Mouse (Mus musculus): ENCODE results near the gene Psen2. TPM values are rescaled to one million over a fixed set of nuclear protein-coding genes. Genes with fewer than 3 reads are reported as not detected.
A peak's percentile ranks its signal among the peaks of the same experiment; 100 is the strongest.

The Psen2 gene
- polyA plus RNA-seq, 1 experiment from 2014 or later, result 20.8 TPM

DNA sequence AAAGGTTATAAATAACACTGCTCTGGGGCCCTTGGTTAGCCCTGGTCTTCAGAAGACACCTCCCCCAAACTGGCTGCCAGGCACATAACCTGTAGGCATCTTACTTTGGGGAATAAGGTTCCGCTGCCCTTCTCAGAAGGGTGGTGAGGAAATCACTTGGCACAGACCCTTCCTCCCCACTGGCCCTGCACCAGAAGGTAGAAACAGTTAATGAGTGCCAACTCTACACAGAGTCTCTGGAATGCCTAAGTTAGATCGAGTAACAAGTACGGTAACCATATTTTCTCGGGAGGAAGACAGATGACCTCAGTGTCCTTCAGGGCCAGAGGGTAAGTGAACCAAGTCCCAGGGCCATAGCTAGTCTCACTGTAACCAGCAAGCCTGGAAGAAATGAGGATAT is 74.3 kb downstream of the Psen2 start:
- WGBS, result 46% methylated on average over 4 of the region's 4 CpGs
- H3K9ac ChIP-seq (ENCODE audit: low read depth, low read length), result no peak overlapping the region
- H3K36me3 ChIP-seq (ENCODE audit: insufficient read depth, low read length), result no peaks in the 10 kb centered on the region
- H3K4me1 ChIP-seq (replicated peaks; ENCODE audit: insufficient read depth, low read length), result no peaks in the 10 kb centered on the region
- no peaks in the 10 kb centered on the region for H3K9me3 ChIP-seq (replicated peaks; ENCODE audit: low read length)
- H3K4me3 ChIP-seq (replicated peaks; ENCODE audit: low read depth, low read length), result no peak overlapping the region
- no peak for TF ChIP-seq CTCF (IDR thresholded peaks at IDR 0.05; ENCODE audit: low read depth)
- no peak for ATAC-seq (replicated peaks; ENCODE audit: low FRiP score, low read depth)
- no peak for DNase-seq (ENCODE audit: low spot score)
- H3K27ac ChIP-seq, result no peak overlapping the region
- H3K27me3 ChIP-seq (ENCODE audit: insufficient read depth, low read length), result no peaks in the 10 kb centered on the region
- H3K4me2 ChIP-seq (ENCODE audit: low read length), result no peak overlapping the region

DNA sequence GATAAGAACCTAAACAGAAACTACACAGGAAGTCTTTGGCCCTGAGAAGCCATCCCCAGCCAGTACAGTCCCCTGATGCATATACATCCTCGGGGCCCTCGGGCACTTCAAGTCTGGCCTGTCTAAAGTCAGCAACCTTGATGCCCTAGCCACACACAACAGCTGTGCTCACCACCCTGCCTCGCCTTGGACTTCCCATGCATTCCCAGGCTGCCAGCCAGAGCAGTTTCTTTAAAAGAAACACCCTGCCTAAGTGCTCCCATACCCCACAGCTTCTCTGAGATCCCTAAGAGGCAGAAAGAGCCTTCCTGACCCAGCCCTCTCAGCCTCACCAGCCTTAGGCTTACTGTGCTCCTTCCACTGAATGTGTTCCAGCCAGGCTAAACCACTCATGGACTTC is 76.9 kb downstream of the Psen2 start:
- Histone ChIP-seq H3K27me3 (ENCODE audit: insufficient read depth, low read length) (no peaks in the 10 kb centered on the region), H3K27ac (no peak overlapping the region), H3K4me3 (replicated peaks; ENCODE audit: low read depth, low read length) (no peak overlapping the region), H3K9me3 (replicated peaks; ENCODE audit: low read length) (no peaks in the 10 kb centered on the region), H3K4me2 (ENCODE audit: low read length) (no peak overlapping the region), H3K36me3 (ENCODE audit: insufficient read depth, low read length) (no peaks in the 10 kb centered on the region), H3K4me1 (replicated peaks; ENCODE audit: insufficient read depth, low read length) (no peaks in the 10 kb centered on the region), H3K9ac (ENCODE audit: low read depth, low read length) (no peak overlapping the region)
- WGBS, result 82% methylated on average over 3 of the region's 3 CpGs
- DNase-seq (ENCODE audit: low spot score) (no peak), ATAC-seq (replicated peaks; ENCODE audit: low FRiP score, low read depth) (no peak)
- TF ChIP-seq CTCF (IDR thresholded peaks at IDR 0.05; ENCODE audit: low read depth), result no peak

DNA sequence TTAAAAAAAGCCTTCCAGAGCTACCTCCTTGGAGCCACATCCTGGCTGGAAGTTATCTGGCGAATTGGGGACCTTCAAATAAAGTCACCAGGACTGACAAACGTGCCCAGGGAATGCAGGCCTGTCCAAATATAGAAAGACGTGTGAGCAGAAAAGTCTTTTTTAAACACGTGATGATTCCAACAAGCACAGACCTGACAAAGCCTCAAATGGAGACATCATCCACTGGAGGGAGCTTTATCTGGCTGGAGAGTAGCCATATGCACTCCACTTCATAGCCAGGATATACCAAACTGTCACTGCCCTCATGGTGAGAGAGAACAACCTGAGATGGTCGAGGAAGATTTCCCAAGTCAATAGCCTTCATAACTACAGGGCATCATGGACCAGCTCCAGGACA is 77.4 kb downstream of the Psen2 start:
- H3K4me3 ChIP-seq (replicated peaks; ENCODE audit: low read depth, low read length), result no peak overlapping the region
- ATAC-seq (replicated peaks; ENCODE audit: low FRiP score, low read depth), result no peak
- no peak overlapping the region for H3K27ac ChIP-seq
- 70% methylated on average over 5 of the region's 5 CpGs for WGBS
- TF ChIP-seq CTCF (IDR thresholded peaks at IDR 0.05; ENCODE audit: low read depth), result peak; percentile 22; the same call in 1 of the 2 replicates
- no peaks in the 10 kb centered on the region for H3K27me3 ChIP-seq (ENCODE audit: insufficient read depth, low read length)
- no peak for DNase-seq (ENCODE audit: low spot score)
- no peaks in the 10 kb centered on the region for H3K9me3 ChIP-seq (replicated peaks; ENCODE audit: low read length)
- no peaks in the 10 kb centered on the region for H3K36me3 ChIP-seq (ENCODE audit: insufficient read depth, low read length)
- H3K4me2 ChIP-seq (ENCODE audit: low read length), result no peak overlapping the region
- no peak overlapping the region for H3K9ac ChIP-seq (ENCODE audit: low read depth, low read length)
- H3K4me1 ChIP-seq (replicated peaks; ENCODE audit: insufficient read depth, low read length), result no peaks in the 10 kb centered on the region

DNA sequence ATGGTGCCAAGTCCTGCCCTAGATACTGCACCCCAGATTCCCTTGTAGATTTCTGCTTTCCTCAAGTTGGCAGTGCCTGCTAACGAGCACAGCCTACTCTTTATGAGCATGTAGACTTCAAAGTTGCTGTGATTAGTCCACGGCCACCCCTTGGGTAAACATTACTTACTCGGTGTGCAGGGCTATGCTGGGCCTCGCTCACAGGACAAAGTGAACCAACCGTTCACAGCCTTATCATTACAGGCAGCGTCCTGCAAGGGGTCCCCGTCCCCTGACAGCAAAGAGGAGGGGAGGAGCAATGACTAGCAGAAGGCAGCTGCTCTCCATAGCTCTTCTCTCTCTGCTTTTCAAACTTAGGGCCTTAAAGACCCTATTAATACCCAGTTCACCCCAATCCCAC is 78.5 kb downstream of the Psen2 start:
- ATAC-seq (replicated peaks; ENCODE audit: low FRiP score, low read depth) (no peak), DNase-seq (ENCODE audit: low spot score) (no peak)
- no peak overlapping the region for H3K9ac ChIP-seq (ENCODE audit: low read depth, low read length)
- H3K4me3 ChIP-seq (replicated peaks; ENCODE audit: low read depth, low read length), result no peak overlapping the region
- no peaks in the 10 kb centered on the region for H3K36me3 ChIP-seq (ENCODE audit: insufficient read depth, low read length)
- 41% methylated on average over 7 of the region's 7 CpGs for WGBS
- H3K4me1 ChIP-seq (replicated peaks; ENCODE audit: insufficient read depth, low read length), result no peaks in the 10 kb centered on the region
- TF ChIP-seq CTCF (IDR thresholded peaks at IDR 0.05; ENCODE audit: low read depth), result no peak
- H3K9me3 ChIP-seq (replicated peaks; ENCODE audit: low read length), result no peaks in the 10 kb centered on the region
- H3K4me2 ChIP-seq (ENCODE audit: low read length), result no peak overlapping the region
- no peaks in the 10 kb centered on the region for H3K27me3 ChIP-seq (ENCODE audit: insufficient read depth, low read length)
- H3K27ac ChIP-seq, result no peak overlapping the region

DNA sequence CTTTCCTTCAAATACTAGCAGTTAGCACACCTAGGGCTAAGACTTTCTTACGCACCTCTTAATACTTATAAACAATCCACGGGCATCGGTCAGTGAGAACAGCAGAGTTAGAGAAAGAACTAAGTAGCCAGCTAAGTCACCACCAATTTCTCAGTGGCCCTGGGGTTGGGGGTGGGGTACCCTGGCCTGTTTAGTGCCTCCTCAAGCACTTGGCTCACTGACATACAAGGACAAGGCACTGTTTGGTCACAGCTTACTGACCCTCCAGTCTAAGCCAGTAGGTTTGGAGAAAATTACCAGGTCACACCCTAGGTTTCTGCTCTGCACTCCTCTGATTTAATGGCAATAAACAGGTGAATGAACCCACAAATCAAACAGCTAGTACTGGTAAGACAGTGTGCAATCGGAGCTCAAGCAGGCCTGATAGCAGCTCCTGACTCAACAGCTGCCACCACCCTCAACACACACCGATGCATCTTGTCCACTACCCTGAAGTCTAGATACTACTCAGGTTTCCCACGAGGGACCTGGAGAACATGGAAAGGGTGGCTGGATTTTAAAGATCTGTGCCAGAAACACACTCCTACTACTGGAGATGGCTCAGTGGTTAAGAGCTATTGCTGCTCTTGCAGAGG is 79.6 kb downstream of the Psen2 start:
- ATAC-seq (replicated peaks; ENCODE audit: low FRiP score, low read depth), result no peak
- 80% methylated on average over 6 of the region's 6 CpGs for WGBS
- no peaks in the 10 kb centered on the region for H3K9me3 ChIP-seq (replicated peaks; ENCODE audit: low read length)

DNA sequence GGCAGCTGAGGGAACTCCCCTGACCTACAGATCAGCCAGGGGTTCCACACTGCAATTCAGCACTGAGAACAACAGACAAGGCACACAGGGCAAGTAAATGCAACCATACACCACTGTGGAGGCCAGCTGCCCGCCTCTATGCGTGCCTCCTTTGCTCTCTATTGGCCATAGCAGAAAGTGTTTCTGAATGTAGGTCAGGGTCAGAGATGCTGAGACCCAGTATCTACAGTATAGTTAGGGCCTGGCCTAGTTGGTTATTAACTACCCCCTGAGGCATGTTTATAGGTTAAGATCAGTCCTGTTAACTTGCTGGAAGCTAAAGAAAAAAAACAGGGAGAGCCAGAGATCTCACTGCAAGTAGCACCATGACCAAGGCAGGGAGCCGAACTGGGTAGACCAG is 80.5 kb downstream of the Psen2 start:
- Histone ChIP-seq H3K4me1 (replicated peaks; ENCODE audit: insufficient read depth, low read length) (no peaks in the 10 kb centered on the region), H3K4me2 (ENCODE audit: low read length) (no peak overlapping the region), H3K27me3 (ENCODE audit: insufficient read depth, low read length) (no peaks in the 10 kb centered on the region), H3K27ac (peak overlapping the region; percentile 44), H3K4me3 (replicated peaks; ENCODE audit: low read depth, low read length) (no peak overlapping the region), H3K36me3 (ENCODE audit: insufficient read depth, low read length) (no peaks in the 10 kb centered on the region), H3K9ac (ENCODE audit: low read depth, low read length) (no peak overlapping the region), H3K9me3 (replicated peaks; ENCODE audit: low read length) (no peaks in the 10 kb centered on the region)
- WGBS, result 52% methylated on average over 3 of the region's 3 CpGs
- no peak for DNase-seq (ENCODE audit: low spot score)
- ATAC-seq (replicated peaks; ENCODE audit: low FRiP score, low read depth), result no peak
- no peak for TF ChIP-seq CTCF (IDR thresholded peaks at IDR 0.05; ENCODE audit: low read depth)

More for the DNA sequence above, 79.6 kb downstream of the Psen2 start:
- no peaks in the 10 kb centered on the region for H3K27me3 ChIP-seq (ENCODE audit: insufficient read depth, low read length)
- no peaks in the 10 kb centered on the region for H3K4me1 ChIP-seq (replicated peaks; ENCODE audit: insufficient read depth, low read length)
- H3K9ac ChIP-seq (ENCODE audit: low read depth, low read length), result no peak overlapping the region
- no peak overlapping the region for H3K27ac ChIP-seq
- TF ChIP-seq CTCF (IDR thresholded peaks at IDR 0.05; ENCODE audit: low read depth), result no peak
- no peak overlapping the region for H3K4me2 ChIP-seq (ENCODE audit: low read length)
- no peak for DNase-seq (ENCODE audit: low spot score)
- H3K4me3 ChIP-seq (replicated peaks; ENCODE audit: low read depth, low read length), result no peak overlapping the region
- H3K36me3 ChIP-seq (ENCODE audit: insufficient read depth, low read length), result no peaks in the 10 kb centered on the region

DNA sequence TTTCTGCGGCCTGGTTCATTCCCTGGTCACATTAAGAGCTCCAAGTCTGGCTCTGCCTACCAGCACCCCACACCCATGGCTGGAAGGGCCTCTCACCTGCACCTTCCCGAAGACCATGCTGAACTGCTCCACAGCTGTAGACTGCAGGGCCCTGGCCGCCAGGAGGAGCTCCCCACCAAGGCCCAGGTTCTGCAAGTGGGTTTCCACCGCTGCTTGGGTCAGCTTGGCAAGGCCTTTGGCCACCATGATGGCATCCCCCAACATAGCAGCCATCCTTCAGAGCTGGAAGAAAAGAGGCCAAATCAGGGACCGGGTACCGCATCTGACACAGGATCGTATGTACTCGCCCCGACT is 81.3 kb downstream of the Psen2 start:
- TF ChIP-seq CTCF (IDR thresholded peaks at IDR 0.05; ENCODE audit: low read depth), result peak; percentile 18; the same call in 1 of the 2 replicates
- WGBS, result 88% methylated on average over 9 of the region's 9 CpGs
- Histone ChIP-seq H3K36me3 (ENCODE audit: insufficient read depth, low read length) (no peaks in the 10 kb centered on the region), H3K27ac (0 out of 2 replicates have a peak overlapping the region, but pooled peaks have one; percentile 14), H3K27me3 (ENCODE audit: insufficient read depth, low read length) (no peaks in the 10 kb centered on the region), H3K4me2 (ENCODE audit: low read length) (no peak overlapping the region), H3K4me3 (replicated peaks; ENCODE audit: low read depth, low read length) (no peak overlapping the region), H3K9me3 (replicated peaks; ENCODE audit: low read length) (no peaks in the 10 kb centered on the region), H3K4me1 (replicated peaks; ENCODE audit: insufficient read depth, low read length) (no peaks in the 10 kb centered on the region), H3K9ac (ENCODE audit: low read depth, low read length) (no peak overlapping the region)
- ATAC-seq (replicated peaks; ENCODE audit: low FRiP score, low read depth) (no peak), DNase-seq (ENCODE audit: low spot score) (no peak)

Data from kidney, postnatal 0 days (tissue).